ENCODE assay signal across 8 mouse cellular contexts in genomic region chr11:58640272-58640867, GRCm38 (mm10). TPM values are rescaled to one million over a fixed set of nuclear protein-coding genes. Genes with fewer than 3 reads are reported as not detected.
DNase-seq lines count a peak whose midpoint lies in the region; ATAC-seq and TF ChIP-seq lines count a peak whose summit lies in the region.

Gene Trim58 (plus strand): TSS chr11:58640465.

- H3K4me2 ChIP-seq in liver, embryonic 14.5 days (ENCODE audit: low read depth) = peak within 1 kb of the TSS; percentile 75

- no peak for TF ChIP-seq POLR2A in heart, adult 2 months (IDR thresholded peaks at IDR 0.05; ENCODE audit: insufficient read depth, low read depth, low read length)

- no peak within 1 kb of the TSS for H3K27ac ChIP-seq in heart, adult 2 months
- H3K27ac ChIP-seq in liver, embryonic 14.5 days = peak within 1 kb of the TSS; percentile 98

- H3K9me3 ChIP-seq in liver, embryonic 14.5 days (ENCODE audit: control insufficient read depth, low read length) = no peaks in the 10 kb centered on the region

- TF ChIP-seq CTCF in heart, adult 2 months (IDR thresholded peaks at IDR 0.05) = no peak
- TF ChIP-seq CTCF in liver, embryonic 14.5 days (IDR thresholded peaks at IDR 0.05; ENCODE audit: low read depth) = peak; percentile 18; the same call in 1 of the 2 replicates

- ATAC-seq in liver, embryonic 14.5 days (ENCODE audit: insufficient read depth) = peak; percentile 45

- H3K79me2 ChIP-seq in heart, adult 2 months (replicated peaks; ENCODE audit: control insufficient read depth, insufficient read depth, low read length) = no peaks in the 10 kb centered on the region

- WGBS in heart, adult 2 months = 2% methylated on average over 34 of the region's 34 CpGs
- WGBS in liver, embryonic 14.5 days (ENCODE audit: insufficient replicate concordance) = 2% methylated on average over 34 of the region's 34 CpGs

- peak in 1 of 2 experiments; percentile 28 for DNase-seq in heart, adult 2 months
- DNase-seq in heart, postnatal 36 days = no peak
- peak; percentile 7 for DNase-seq in ES-CJ7 (ENCODE audit: low read depth, low spot score)
- peak; percentile 60 for DNase-seq in embryo, embryonic 10 days (ENCODE audit: low spot score)
- DNase-seq in heart, postnatal 14 days = peak; percentile 9 to 14
- DNase-seq in liver, embryonic 14.5 days (ENCODE audit: low read depth in 3 of 3, low spot score in 3 of 3) = peak in 1 of 3 experiments; percentile 58
- DNase-seq in spleen, postnatal 14 days (ENCODE audit: low spot score in 2 of 2) = peak; percentile 62 to 72
- no peak for DNase-seq in gastrocnemius, adult 18-20 months (ENCODE audit: low spot score)

- H3K4me3 ChIP-seq in heart, adult 2 months = peak within 1 kb of the TSS; percentile 22; the same call in 1 of the 2 replicates
- H3K4me3 ChIP-seq in liver, embryonic 14.5 days (ENCODE audit: insufficient read depth in 1 of 2, low read depth in 2 of 2, low read length in 2 of 2) = peak within 1 kb of the TSS; percentile 77 to 80

- 0 out of 2 replicates have a peak within 1 kb of the TSS, but pooled peaks have one; percentile 11 for H3K9ac ChIP-seq in heart, adult 2 months (ENCODE audit: low read depth, low read length)
- peak within 1 kb of the TSS; percentile 98 for H3K9ac ChIP-seq in liver, embryonic 14.5 days (replicated peaks)

- H3K36me3 ChIP-seq in heart, adult 2 months (ENCODE audit: control insufficient read depth, insufficient read depth, low read length) = no peaks in the 10 kb centered on the region
- H3K36me3 ChIP-seq in liver, embryonic 14.5 days (replicated peaks; ENCODE audit: control insufficient read depth, insufficient read depth, low read depth) = peaks cover 27% of the 10 kb centered on the region

- H3K27me3 ChIP-seq in heart, adult 2 months (ENCODE audit: control insufficient read depth, insufficient read depth, low read length) = peaks cover 3% of the 10 kb centered on the region
- no peaks in the 10 kb centered on the region for H3K27me3 ChIP-seq in liver, embryonic 14.5 days (ENCODE audit: control insufficient read depth, insufficient read depth, low read length)

- no peak for TF ChIP-seq EP300 in heart, adult 2 months (IDR thresholded peaks at IDR 0.05; ENCODE audit: insufficient read depth, low read depth, low read length)
- 0 out of 2 replicates have a peak, but pooled peaks have one; percentile 8 for TF ChIP-seq EP300 in liver, embryonic 14.5 days (IDR thresholded peaks at IDR 0.05; ENCODE audit: low read depth)

- H3K4me1 ChIP-seq in heart, adult 2 months (ENCODE audit: control insufficient read depth, insufficient read depth, low read length) = no peaks in the 10 kb centered on the region
- peaks cover 21 to 25% of the 10 kb centered on the region in 2 experiments for H3K4me1 ChIP-seq in liver, embryonic 14.5 days (replicated peaks; ENCODE audit: control insufficient read depth in 2 of 2, insufficient read depth in 2 of 2, low read length in 1 of 2)

- intact Hi-C loops in heart, adult 2 months (cut with DNase I) = no loop called here
- intact Hi-C loops in heart, postnatal 36 days (cut with DNase I) = no loop called here
- intact Hi-C loops in heart, postnatal 14 days (cut with DNase I) = no loop called here

RNA-seq across cellular contexts. Expression of gene Trim58, which starts in this region (rescaled TPM):
- total RNA-seq in heart, adult 2 months (2021) = under 1 TPM in 1 of 2 experiments, not detected in 1; 0.20 TPM
- polyA plus RNA-seq in heart, adult 2 months (2012; rRNA removed) = 0.06 TPM in 1 of 2 replicates, not detected in the other
- not detected for total RNA-seq in heart, postnatal 36 days (2021)
- total RNA-seq in heart, postnatal 14 days (2021) = under 1 TPM in 1 of 2 experiments, not detected in 1; 0.17 TPM
- polyA plus RNA-seq in liver, embryonic 14.5 days (2012; rRNA removed) = 9.1 and 10.5 TPM in 2 replicates
- polyA plus RNA-seq in liver, embryonic 14.5 days (2014; fragmentation: Nextera tagmentation; extraction: Ambion mirVana) = 10.5 and 11.8 TPM in 2 replicates
- not detected for total RNA-seq in gastrocnemius, adult 18-20 months (2021)

Comparison
In these comparisons a context has a peak if more than half of its experiments do, and no peak if none do; other contexts are left out.
1. Peak in DNase-seq in heart, postnatal 14 days; RNA of the gene not detected or under 1 TPM.
2. DNase-seq: peak in ES-CJ7 (single experiment), embryo, embryonic 10 days (single experiment) and spleen, postnatal 14 days (2 of 2); none in heart, postnatal 36 days (0 of 2) and gastrocnemius, adult 18-20 months (single experiment).